Comparison of ENCODE assay signal across 24 mouse cellular contexts in the genomic region with DNA sequence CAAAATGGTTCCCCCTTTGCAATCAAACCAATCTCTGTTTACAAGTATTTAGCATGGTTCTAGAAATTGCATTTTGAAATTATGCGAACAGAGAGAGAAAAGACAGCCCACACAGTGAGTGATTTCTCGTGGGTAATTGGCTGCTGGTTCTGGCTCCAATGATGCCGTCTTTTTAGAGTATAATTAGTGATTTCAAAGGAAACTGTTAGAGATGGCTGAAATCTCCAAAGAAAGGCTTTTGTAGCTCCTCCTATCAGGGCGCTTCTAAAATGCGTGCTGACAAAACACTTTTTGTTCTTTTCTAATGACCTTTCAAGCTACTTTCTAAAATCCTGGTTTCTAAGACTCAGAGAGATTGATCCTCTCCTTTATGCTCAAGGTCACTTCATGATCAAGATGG.
DNase-seq lines count a peak whose midpoint lies in the region; ATAC-seq and TF ChIP-seq lines count a peak whose summit lies in the region.
"Had no signal": no experiment of that assay in that cellular context is flagged by ENCODE, and none has a peak within 500 bp of the region (broad histone marks: within the 10 kb centered on the region; RNA-seq: fewer than 3 reads in every experiment).

No protein-coding gene starts in this region.

- no peak for DNase-seq in forebrain, embryonic 10.5 days (ENCODE audit: extremely low spot score, low spot score)
- DNase-seq in layer of hippocampus, adult 2 months (ENCODE audit: low spot score in 2 of 2): no peak
- DNase-seq in layer of hippocampus, postnatal 25 days (ENCODE audit: extremely low spot score in 1 of 2, low spot score in 1 of 2): no peak
- DNase-seq in brain, adult 2 months (ENCODE audit: low read depth, low spot score): peak; percentile 63
- DNase-seq in lung, postnatal 36 days: no peak
- DNase-seq: adrenal gland, adult 8-10 months; adrenal gland, postnatal 25 days; cerebellum, adult 11 months; cerebellum, adult 2 months; cerebellum, adult 9-11 months; cerebellum, postnatal 25 days; gastrocnemius, postnatal 25 days; heart, adult 2 months had no signal

- H3K9ac ChIP-seq in forebrain, embryonic 15.5 days (replicated peaks): no peak overlapping the region
- no peak overlapping the region for H3K9ac ChIP-seq in forebrain, embryonic 16.5 days (replicated peaks; ENCODE audit: low read depth, low read length)
- no peak overlapping the region for H3K9ac ChIP-seq in hindbrain, embryonic 13.5 days
- H3K9ac ChIP-seq: embryonic facial prominence, embryonic 12.5 days; embryonic facial prominence, embryonic 15.5 days; hindbrain, embryonic 12.5 days; intestine, embryonic 15.5 days had no signal

- ATAC-seq in forebrain, embryonic 15.5 days (replicated peaks): peak; percentile 32; the same call in 1 of the 2 replicates
- ATAC-seq in forebrain, embryonic 16.5 days: peak; percentile 50
- no peak for ATAC-seq in hindbrain, embryonic 13.5 days (ENCODE audit: low FRiP score)
- ATAC-seq: activated CD4-positive, CD25-positive, alpha-beta regulatory T cell, adult 4 months; CD4-positive, CD25-positive, alpha-beta regulatory T cell, adult 4 months; hindbrain, embryonic 16.5 days; intestine, embryonic 15.5 days had no signal

- H3K27me3 ChIP-seq in forebrain, embryonic 15.5 days: no peaks in the 10 kb centered on the region
- no peaks in the 10 kb centered on the region for H3K27me3 ChIP-seq in forebrain, embryonic 10.5 days (ENCODE audit: poor library complexity, severe bottlenecking)
- no peaks in the 10 kb centered on the region for H3K27me3 ChIP-seq in forebrain, embryonic 16.5 days (replicated peaks; ENCODE audit: control insufficient read depth, insufficient read depth, low read length)
- H3K27me3 ChIP-seq in hindbrain, embryonic 13.5 days: no peaks in the 10 kb centered on the region
- H3K27me3 ChIP-seq: embryonic facial prominence, embryonic 12.5 days; embryonic facial prominence, embryonic 15.5 days; hindbrain, embryonic 12.5 days; intestine, embryonic 15.5 days had no signal

- no peak for TF ChIP-seq CTCF in layer of hippocampus, adult 2 months (conservative IDR thresholded peaks at IDR 0.05)

- no peak overlapping the region for H3K4me3 ChIP-seq in forebrain, embryonic 15.5 days
- no peak overlapping the region for H3K4me3 ChIP-seq in forebrain, embryonic 10.5 days
- no peak overlapping the region for H3K4me3 ChIP-seq in layer of hippocampus, adult 2 months
- no peak overlapping the region for H3K4me3 ChIP-seq in forebrain, embryonic 16.5 days (replicated peaks; ENCODE audit: low read length)
- no peak overlapping the region for H3K4me3 ChIP-seq in hindbrain, embryonic 13.5 days
- H3K4me3 ChIP-seq: embryonic facial prominence, embryonic 12.5 days; embryonic facial prominence, embryonic 15.5 days; heart, adult 2 months; hindbrain, embryonic 12.5 days; intestine, embryonic 15.5 days had no signal

- H3K4me1 ChIP-seq in forebrain, embryonic 15.5 days: peaks cover 5% of the 10 kb centered on the region; the same call in 1 of the 2 replicates
- H3K4me1 ChIP-seq in forebrain, embryonic 10.5 days: peaks cover 39% of the 10 kb centered on the region
- H3K4me1 ChIP-seq in forebrain, embryonic 16.5 days (replicated peaks; ENCODE audit: control insufficient read depth, insufficient read depth, low read length): 0 out of 2 replicates have a peak, but pooled peaks cover 3% of the 10 kb centered on the region
- H3K4me1 ChIP-seq in hindbrain, embryonic 13.5 days (replicated peaks): peaks cover 6% of the 10 kb centered on the region; the same call in 1 of the 2 replicates
- H3K4me1 ChIP-seq: intestine, embryonic 15.5 days had no signal

- H3K4me2 ChIP-seq in forebrain, embryonic 15.5 days (replicated peaks): no peak overlapping the region
- H3K4me2 ChIP-seq in forebrain, embryonic 16.5 days (ENCODE audit: low read length): no peak overlapping the region
- no peak overlapping the region for H3K4me2 ChIP-seq in hindbrain, embryonic 13.5 days
- H3K4me2 ChIP-seq: embryonic facial prominence, embryonic 12.5 days; embryonic facial prominence, embryonic 15.5 days; heart, embryonic 11.5 days; hindbrain, embryonic 12.5 days; intestine, embryonic 15.5 days had no signal

- no peak overlapping the region for H3K27ac ChIP-seq in forebrain, embryonic 15.5 days (replicated peaks)
- H3K27ac ChIP-seq in forebrain, embryonic 10.5 days: no peak overlapping the region
- peak overlapping the region; percentile 83 for H3K27ac ChIP-seq in layer of hippocampus, adult 2 months
- no peak overlapping the region for H3K27ac ChIP-seq in forebrain, embryonic 16.5 days (ENCODE audit: low read length)
- H3K27ac ChIP-seq in hindbrain, embryonic 13.5 days: no peak overlapping the region
- H3K27ac ChIP-seq: embryonic facial prominence, embryonic 12.5 days; embryonic facial prominence, embryonic 15.5 days; heart, adult 2 months; hindbrain, embryonic 12.5 days; intestine, embryonic 15.5 days had no signal

- no peaks in the 10 kb centered on the region for H3K9me3 ChIP-seq in forebrain, embryonic 15.5 days
- no peaks in the 10 kb centered on the region for H3K9me3 ChIP-seq in forebrain, embryonic 10.5 days
- no peaks in the 10 kb centered on the region for H3K9me3 ChIP-seq in forebrain, embryonic 16.5 days (ENCODE audit: control insufficient read depth, low read length)
- no peaks in the 10 kb centered on the region for H3K9me3 ChIP-seq in hindbrain, embryonic 13.5 days
- H3K9me3 ChIP-seq: embryonic facial prominence, embryonic 12.5 days; embryonic facial prominence, embryonic 15.5 days; hindbrain, embryonic 12.5 days; intestine, embryonic 15.5 days had no signal

- WGBS in forebrain, embryonic 15.5 days: 9% methylated on average over 5 of the region's 5 CpGs
- 58% methylated on average over 5 of the region's 5 CpGs for WGBS in forebrain, embryonic 10.5 days
- WGBS in forebrain, embryonic 16.5 days: 9% methylated on average over 5 of the region's 5 CpGs
- WGBS in hindbrain, embryonic 13.5 days: 51% methylated on average over 5 of the region's 5 CpGs

- H3K36me3 ChIP-seq in forebrain, embryonic 15.5 days: no peaks in the 10 kb centered on the region
- H3K36me3 ChIP-seq in forebrain, embryonic 10.5 days (replicated peaks): no peaks in the 10 kb centered on the region
- no peaks in the 10 kb centered on the region for H3K36me3 ChIP-seq in forebrain, embryonic 16.5 days (ENCODE audit: control insufficient read depth, insufficient read depth)
- no peaks in the 10 kb centered on the region for H3K36me3 ChIP-seq in hindbrain, embryonic 13.5 days
- H3K36me3 ChIP-seq: embryonic facial prominence, embryonic 12.5 days; embryonic facial prominence, embryonic 15.5 days; hindbrain, embryonic 12.5 days; intestine, embryonic 15.5 days had no signal
